Mouse (Mus musculus): ENCODE results near the gene Slc16a5. TPM values are rescaled to one million over a fixed set of nuclear protein-coding genes. Genes with fewer than 3 reads are reported as not detected.
"Not testable (repeated sequence)": the region's sequence is repeated elsewhere in the genome, so short reads cannot be mapped to it uniquely, and the experiment has no call there.

Slc16a5 gene
- polyA plus RNA-seq, 1 experiment from 2014 or later: 0.34 TPM

DNA sequence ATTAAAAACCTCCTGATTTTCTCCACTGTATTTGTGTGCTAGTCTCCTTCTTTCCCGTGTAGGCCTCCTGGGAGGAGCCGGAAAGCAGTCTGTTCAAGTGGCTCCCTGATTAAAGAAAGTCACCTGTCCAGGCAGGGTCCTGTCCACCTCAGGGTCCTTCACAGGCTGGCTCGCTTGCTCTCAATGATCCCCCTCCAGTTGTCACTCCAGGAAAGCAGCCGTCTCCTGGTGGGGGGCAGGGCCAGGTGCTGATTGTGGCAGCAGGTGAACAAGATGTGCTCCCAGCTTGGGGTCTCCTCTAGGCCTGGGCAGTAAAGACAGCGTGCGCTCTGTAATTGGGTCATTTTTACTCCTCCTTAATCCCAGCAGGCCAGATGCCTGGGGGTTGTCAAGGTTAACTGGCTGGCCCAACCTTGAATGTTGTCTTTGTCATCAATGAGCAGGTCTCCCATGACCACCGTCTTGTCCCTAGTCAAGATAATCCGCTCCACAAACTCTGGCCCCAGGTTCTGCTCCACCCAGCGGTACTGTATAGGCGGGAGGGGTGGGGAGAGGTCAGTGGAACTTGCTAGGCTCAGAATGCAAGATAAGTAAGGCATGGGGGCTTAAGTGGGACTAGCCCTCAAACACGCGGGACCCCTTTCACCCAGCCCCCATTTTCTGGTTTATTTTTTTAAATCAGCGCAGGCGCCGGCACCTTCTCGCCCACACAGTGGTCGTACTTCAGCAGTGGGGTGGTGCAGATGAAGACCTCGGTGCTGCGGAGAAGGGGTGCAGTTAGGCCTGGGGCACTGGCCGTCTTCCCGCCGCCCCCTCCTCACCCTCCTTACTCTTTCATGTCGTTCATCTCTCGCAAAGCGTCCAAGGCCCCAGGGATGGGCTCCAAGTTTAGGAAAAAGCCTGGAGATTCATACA is 28.4 kb downstream of the Slc16a5 start:
- 0 out of 2 replicates have a peak, but pooled peaks cover 5% of the 10 kb centered on the region for H3K27me3 ChIP-seq (replicated peaks; ENCODE audit: low read depth, poor library complexity, severe bottlenecking)
- WGBS: 23% methylated on average over 25 of the region's 25 CpGs
- peak overlapping the region; percentile 91 for H3K27ac ChIP-seq (replicated peaks)
- no peak for DNase-seq (ENCODE audit: low spot score)
- peak overlapping the region; percentile 83 for H3K4me3 ChIP-seq
- peaks cover 27% of the 10 kb centered on the region for H3K36me3 ChIP-seq (replicated peaks)
- no peaks in the 10 kb centered on the region for H3K9me3 ChIP-seq
- H3K4me1 ChIP-seq: peaks cover 29% of the 10 kb centered on the region

DNA sequence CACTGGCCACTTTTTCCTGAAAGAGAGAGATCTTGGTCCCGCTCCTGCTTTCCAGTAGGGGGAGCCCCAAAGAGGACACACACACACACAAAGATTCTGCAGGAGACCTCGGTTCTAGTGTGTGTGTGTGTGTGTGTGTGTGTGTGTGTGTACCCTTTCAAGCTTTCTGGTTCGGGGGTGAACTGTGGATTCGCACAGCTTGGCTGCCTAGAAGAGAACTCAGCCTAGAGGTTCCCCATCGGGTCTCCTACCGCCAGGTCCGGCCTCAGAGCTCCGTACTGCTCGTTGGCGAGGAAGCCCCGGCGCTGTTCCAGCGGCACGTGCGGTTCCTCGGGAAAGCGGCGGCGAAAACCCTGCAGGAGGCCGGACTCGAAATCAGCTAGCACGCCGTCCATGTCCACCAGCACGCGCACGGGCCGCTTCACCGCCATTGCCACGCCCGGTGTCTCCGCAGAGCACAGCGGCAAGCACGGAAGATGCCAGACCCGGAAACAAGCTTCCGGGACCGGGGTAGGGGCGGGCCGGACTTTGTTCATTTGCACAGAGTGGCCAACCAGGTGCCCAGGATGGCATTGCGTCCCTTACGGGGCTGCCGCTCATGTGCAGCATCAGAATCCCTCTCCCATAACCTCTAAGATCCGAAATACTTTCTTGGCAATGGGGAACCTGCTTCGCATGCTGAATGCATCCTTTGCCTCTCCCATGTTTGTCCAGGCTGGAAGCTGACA is 29.2 kb downstream of the Slc16a5 start, which contains the start of gene Nt5c:
Nt5c (minus strand) TSS at position 507 of the 728 bp plus-strand sequence.
- WGBS: under 1% methylated on average over 43 of the region's 43 CpGs
- Histone ChIP-seq H3K27me3 (replicated peaks; ENCODE audit: low read depth, poor library complexity, severe bottlenecking) (0 out of 2 replicates have a peak, but pooled peaks cover 5% of the 10 kb centered on the region), H3K36me3 (replicated peaks) (peaks cover 24% of the 10 kb centered on the region), H3K4me3 (peak within 1 kb of the TSS; percentile 83), H3K9me3 (no peaks in the 10 kb centered on the region), H3K4me1 (peaks cover 24% of the 10 kb centered on the region), H3K27ac (replicated peaks) (peak within 1 kb of the TSS; percentile 91)
- peak; percentile 87 for DNase-seq (ENCODE audit: low spot score)

GRCm38 (mm10) chr11:115492387-115492786 is 30.1 kb downstream of the Slc16a5 start:
- Histone ChIP-seq H3K27ac (replicated peaks) (no peak overlapping the region), H3K4me1 (peaks cover 24% of the 10 kb centered on the region), H3K9me3 (no peaks in the 10 kb centered on the region), H3K4me3 (peak overlapping the region; percentile 83), H3K27me3 (replicated peaks; ENCODE audit: low read depth, poor library complexity, severe bottlenecking) (0 out of 2 replicates have a peak, but pooled peaks cover 5% of the 10 kb centered on the region), H3K36me3 (replicated peaks) (peaks cover 30% of the 10 kb centered on the region)
- 41% methylated on average over 6 of the region's 6 CpGs for WGBS
- DNase-seq (ENCODE audit: low spot score): no peak

DNA sequence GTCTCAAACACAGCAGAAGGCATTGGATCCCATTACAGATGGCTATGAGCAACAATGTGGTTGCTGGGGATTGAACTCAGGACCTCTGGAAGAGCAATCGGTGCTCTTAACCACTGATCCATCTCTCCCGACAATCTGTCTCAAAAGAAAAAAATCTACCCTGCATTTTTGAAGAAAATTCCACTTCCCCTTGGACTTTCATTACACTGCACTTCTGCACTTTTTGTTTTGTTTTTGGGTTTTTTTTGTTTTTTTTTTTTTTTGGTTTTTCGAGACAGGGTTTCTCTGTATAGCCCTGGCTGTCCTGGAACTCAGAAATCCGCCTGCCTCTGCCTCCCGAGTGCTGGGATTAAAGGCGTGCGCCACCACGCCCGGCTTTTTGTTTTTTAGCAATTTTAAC is 34.3 kb downstream of the Slc16a5 start:
- WGBS: 89% methylated on average over 9 of the region's 9 CpGs

DNA sequence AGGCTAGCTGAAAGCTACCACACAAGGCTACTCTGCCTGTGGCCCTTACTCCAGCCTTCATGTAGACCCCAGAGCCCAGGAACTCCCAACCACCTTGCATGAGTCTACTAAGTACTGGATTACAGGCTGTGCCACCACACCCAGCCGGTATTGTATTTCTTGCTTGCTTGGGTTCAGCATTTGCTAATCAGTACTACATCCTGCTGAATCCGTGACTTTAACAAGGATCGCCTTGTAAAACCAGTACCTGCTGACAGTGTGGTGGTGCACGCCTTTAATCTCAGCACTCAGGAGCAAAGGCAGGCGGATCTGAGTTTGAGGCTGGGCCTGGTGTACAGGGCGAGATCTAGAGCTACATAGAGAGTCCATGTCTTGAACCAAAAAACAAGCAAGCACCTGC is 40.4 kb downstream of the Slc16a5 start:
- 95% methylated on average over 6 of the region's 6 CpGs for WGBS
- peaks cover 94% of the 10 kb centered on the region for H3K36me3 ChIP-seq (replicated peaks)
- H3K4me1 ChIP-seq: peaks cover 18% of the 10 kb centered on the region
- H3K9me3 ChIP-seq: no peaks in the 10 kb centered on the region
- DNase-seq (ENCODE audit: low spot score): no peak
- no peak overlapping the region for H3K27ac ChIP-seq (replicated peaks)
- H3K27me3 ChIP-seq (replicated peaks; ENCODE audit: low read depth, poor library complexity, severe bottlenecking): no peaks in the 10 kb centered on the region
- no peak overlapping the region for H3K4me3 ChIP-seq

More for the DNA sequence above, 34.3 kb downstream of the Slc16a5 start:
- not testable (repeated sequence) for H3K27me3 ChIP-seq (replicated peaks; ENCODE audit: low read depth, poor library complexity, severe bottlenecking); H3K27ac ChIP-seq (replicated peaks); H3K4me3 ChIP-seq; DNase-seq (ENCODE audit: low spot score); H3K9me3 ChIP-seq; H3K4me1 ChIP-seq
- H3K36me3 ChIP-seq (replicated peaks): peaks cover 53% of the 10 kb centered on the region

- no peak for DNase-seq (ENCODE audit: low spot score)
- Histone ChIP-seq H3K27ac (replicated peaks) (no peak overlapping the region), H3K27me3 (replicated peaks; ENCODE audit: low read depth, poor library complexity, severe bottlenecking) (no peaks in the 10 kb centered on the region), H3K36me3 (replicated peaks) (peaks cover 65% of the 10 kb centered on the region), H3K4me1 (peaks cover 51% of the 10 kb centered on the region), H3K4me3 (no peak overlapping the region), H3K9me3 (no peaks in the 10 kb centered on the region)
- 80% methylated on average over 3 of the region's 3 CpGs for WGBS
Observed at GRCm38 (mm10) chr11:115506586-115506985, 44.3 kb downstream of the Slc16a5 start.

DNA sequence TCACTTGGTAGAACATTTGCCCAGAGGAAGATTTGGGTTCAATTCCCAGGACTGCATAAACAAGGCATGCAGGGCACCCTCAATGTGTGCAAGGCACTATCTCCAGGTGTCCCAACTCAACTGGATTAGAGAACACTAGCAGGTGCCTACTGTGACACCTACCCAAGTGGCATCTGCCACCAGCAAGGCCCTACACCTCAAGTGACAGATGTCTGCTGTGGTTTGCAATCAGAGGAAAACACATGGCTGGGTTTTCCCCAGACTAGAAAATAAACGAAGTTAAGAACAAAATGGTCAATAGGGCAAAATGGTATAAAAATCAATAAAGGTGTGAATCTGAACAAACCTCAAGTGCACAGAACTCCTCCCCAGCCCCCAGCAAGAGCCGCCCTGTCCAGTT is 45.8 kb downstream of the Slc16a5 start:
- 91% methylated on average over 2 of the region's 2 CpGs for WGBS
- Histone ChIP-seq H3K4me1 (peaks cover 66% of the 10 kb centered on the region), H3K36me3 (replicated peaks) (peaks cover 52% of the 10 kb centered on the region)

DNA sequence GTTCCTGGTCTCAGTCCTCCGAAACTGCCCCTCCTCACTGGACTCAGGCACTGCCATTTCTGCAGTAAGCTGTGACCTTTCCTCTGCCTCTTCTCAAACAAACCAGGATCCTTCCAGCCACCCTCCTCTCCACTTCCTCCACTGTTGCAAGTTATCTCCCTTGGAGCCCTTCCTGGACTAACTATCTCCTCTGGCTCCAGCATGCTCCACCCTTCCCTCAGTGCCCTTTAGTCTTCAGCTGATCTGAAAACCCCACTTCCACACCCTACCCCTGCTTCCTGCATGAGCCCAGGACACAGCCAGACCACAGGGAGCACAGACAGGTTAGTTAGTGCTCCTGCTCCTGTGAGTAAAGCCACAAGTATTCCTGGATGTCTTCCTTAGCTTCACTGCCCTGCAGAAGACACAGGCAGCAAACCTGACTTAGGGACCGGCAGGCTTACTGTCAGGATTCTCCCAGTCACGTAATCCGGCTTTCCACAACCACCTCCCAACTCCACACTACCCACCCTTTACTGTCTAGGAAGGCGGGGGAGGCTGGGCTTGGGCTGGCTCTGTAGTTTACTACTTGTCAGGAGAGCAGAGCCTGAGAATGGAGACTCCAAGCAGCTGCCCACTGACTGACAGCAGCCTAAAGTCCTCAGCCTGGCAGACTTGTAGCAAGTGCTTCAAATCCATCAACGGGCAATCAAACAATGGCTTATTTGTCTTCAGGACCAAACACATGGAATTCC is 47.7 kb downstream of the Slc16a5 start:
- peak overlapping the region; percentile 92 for H3K4me3 ChIP-seq
- H3K4me1 ChIP-seq: peaks cover 71% of the 10 kb centered on the region
- peak; percentile 31 for DNase-seq (ENCODE audit: low spot score)
- no peaks in the 10 kb centered on the region for H3K27me3 ChIP-seq (replicated peaks; ENCODE audit: low read depth, poor library complexity, severe bottlenecking)
- no peaks in the 10 kb centered on the region for H3K9me3 ChIP-seq
- H3K27ac ChIP-seq (replicated peaks): peak overlapping the region; percentile 61; the same call in 1 of the 2 replicates
- H3K36me3 ChIP-seq (replicated peaks): peaks cover 35% of the 10 kb centered on the region
- WGBS: 51% methylated on average over 6 of the region's 6 CpGs

More for the DNA sequence above, 45.8 kb downstream of the Slc16a5 start:
- Histone ChIP-seq H3K27me3 (replicated peaks; ENCODE audit: low read depth, poor library complexity, severe bottlenecking) (no peaks in the 10 kb centered on the region), H3K9me3 (no peaks in the 10 kb centered on the region), H3K4me3 (no peak overlapping the region), H3K27ac (replicated peaks) (no peak overlapping the region)
- DNase-seq (ENCODE audit: low spot score): no peak

- H3K9me3 ChIP-seq: no peaks in the 10 kb centered on the region
- H3K27me3 ChIP-seq (replicated peaks; ENCODE audit: low read depth, poor library complexity, severe bottlenecking): no peaks in the 10 kb centered on the region
- H3K4me1 ChIP-seq: peaks cover 74% of the 10 kb centered on the region
- peaks cover 29% of the 10 kb centered on the region for H3K36me3 ChIP-seq (replicated peaks)
- peak overlapping the region; percentile 92 for H3K4me3 ChIP-seq
- 49% methylated on average over 5 of the region's 5 CpGs for WGBS
- peak overlapping the region; percentile 61; the same call in 1 of the 2 replicates for H3K27ac ChIP-seq (replicated peaks)
- DNase-seq (ENCODE audit: low spot score): no peak
Observed at GRCm38 (mm10) chr11:115510507-115510888, 48.2 kb downstream of the Slc16a5 start.

DNA sequence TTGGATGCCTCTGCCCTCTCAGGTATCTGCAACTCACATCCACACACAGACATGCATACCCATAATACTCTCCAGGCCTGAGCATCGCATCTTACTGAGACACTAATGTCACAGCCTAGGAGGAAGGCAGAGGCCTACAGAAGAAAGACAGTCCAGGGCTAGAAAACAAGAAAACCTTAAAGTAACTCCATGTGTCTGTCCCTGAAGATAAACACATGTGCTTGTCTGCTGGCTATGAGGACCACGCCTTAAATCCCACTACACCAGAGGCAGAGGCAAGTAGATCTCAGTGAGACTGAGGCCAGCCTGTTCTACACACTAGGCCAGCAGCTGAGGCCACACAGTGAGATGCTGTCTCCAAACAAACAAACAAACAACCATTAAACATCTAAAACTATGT is 48.8 kb downstream of the Slc16a5 start:
- H3K4me1 ChIP-seq: peaks cover 71% of the 10 kb centered on the region
- 79% methylated on average over 2 of the region's 2 CpGs for WGBS
- H3K36me3 ChIP-seq (replicated peaks): peaks cover 26% of the 10 kb centered on the region
- H3K27ac ChIP-seq (replicated peaks): peak overlapping the region; percentile 97; the same call in 1 of the 2 replicates
- no peaks in the 10 kb centered on the region for H3K27me3 ChIP-seq (replicated peaks; ENCODE audit: low read depth, poor library complexity, severe bottlenecking)
- DNase-seq (ENCODE audit: low spot score): no peak
- H3K9me3 ChIP-seq: no peaks in the 10 kb centered on the region
- peak overlapping the region; percentile 92 for H3K4me3 ChIP-seq

GRCm38 (mm10) chr11:115512004-115512403 is 49.7 kb downstream of the Slc16a5 start:
- no peaks in the 10 kb centered on the region for H3K27me3 ChIP-seq (replicated peaks; ENCODE audit: low read depth, poor library complexity, severe bottlenecking)
- no peaks in the 10 kb centered on the region for H3K9me3 ChIP-seq
- 69% methylated on average over 3 of the region's 3 CpGs for WGBS
- peak overlapping the region; percentile 97 for H3K27ac ChIP-seq (replicated peaks)
- DNase-seq (ENCODE audit: low spot score): no peak
- peaks cover 62% of the 10 kb centered on the region for H3K4me1 ChIP-seq
- H3K36me3 ChIP-seq (replicated peaks): peaks cover 17% of the 10 kb centered on the region
- peak overlapping the region; percentile 92 for H3K4me3 ChIP-seq

All from embryonic facial prominence, embryonic 10.5 days (tissue).